Mouse (Mus musculus) heart, postnatal 14 days (tissue): ENCODE results near the gene Klf7. TPM values are rescaled to one million over a fixed set of nuclear protein-coding genes. Genes with fewer than 3 reads are reported as not detected.

Experiments used
- DNase-seq, 2 experiments: peaks; one replicate each; pipeline ENCODE4 v3.0.0; 2021 to 2022
- intact Hi-C: fragments of 180-260 bp; cut with DNase I; formaldehyde crosslinking; loops from one replicate; pipeline ENCODE4 v1.15.1; 2025
- total RNA-seq, 2 experiments: library from RNA; stranded (reverse); gene quantifications; 2 replicates each; pipeline ENCODE4 v1.2.3; 2021

Klf7 gene
- total RNA-seq, 2 experiments from 2014 or later = 22.1 to 22.6 TPM

- peak in 1 of 2 experiments; percentile 36 for DNase-seq
- intact Hi-C loops = no loop called here
Measured at GRCm38 (mm10) chr1:64107526-64107925, 14.6 kb downstream of the Klf7 start.

- no peak for DNase-seq
- intact Hi-C loops = no loop called here
Measured at GRCm38 (mm10) chr1:64106127-64106526, 16.0 kb downstream of the Klf7 start.

- intact Hi-C loops = no loop called here
- DNase-seq = no peak
Measured at GRCm38 (mm10) chr1:64105181-64105646, 16.9 kb downstream of the Klf7 start.

- intact Hi-C loops = no loop called here
Measured at GRCm38 (mm10) chr1:64104665-64105064, 17.4 kb downstream of the Klf7 start.

GRCm38 (mm10) chr1:64101331-64101730 is 20.8 kb downstream of the Klf7 start:
- intact Hi-C loops = no loop called here
- DNase-seq = no peak

More at GRCm38 (mm10) chr1:64104665-64105064, 17.4 kb downstream of the Klf7 start:
- no peak for DNase-seq

GRCm38 (mm10) chr1:64098800-64099199 is 23.3 kb downstream of the Klf7 start:
- no peak for DNase-seq
- intact Hi-C loops = no loop called here

GRCm38 (mm10) chr1:64097640-64098287 is 24.3 kb downstream of the Klf7 start:
- no peak for DNase-seq
- intact Hi-C loops = no loop called here

- intact Hi-C loops = no loop called here
- no peak for DNase-seq
Measured at GRCm38 (mm10) chr1:64093018-64093417, 29.1 kb downstream of the Klf7 start.

- intact Hi-C loops = no loop called here
- DNase-seq = no peak
Measured at GRCm38 (mm10) chr1:64091591-64091990, 30.5 kb downstream of the Klf7 start.

- intact Hi-C loops = no loop called here
- DNase-seq = no peak
Measured at GRCm38 (mm10) chr1:64090566-64090965, 31.5 kb downstream of the Klf7 start.

GRCm38 (mm10) chr1:64089691-64090090 is 32.4 kb downstream of the Klf7 start:
- intact Hi-C loops = loop anchor here (2.0 kb wide), 1 partner anchor 31 kb away; no protein-coding TSS in a partner anchor
- no peak for DNase-seq

- DNase-seq = no peak
- intact Hi-C loops = loop anchor here (2.0 kb wide), 1 partner anchor 32 kb away; no protein-coding TSS in a partner anchor
Measured at GRCm38 (mm10) chr1:64088604-64089320, 33.3 kb downstream of the Klf7 start.

- intact Hi-C loops = loop anchor here (2.0 kb wide), 1 partner anchor 33 kb away; no protein-coding TSS in a partner anchor
- DNase-seq = peak; percentile 25 to 44
Measured at GRCm38 (mm10) chr1:64087657-64088603, 34.2 kb downstream of the Klf7 start.

GRCm38 (mm10) chr1:64085875-64086274 is 36.2 kb downstream of the Klf7 start:
- DNase-seq = no peak
- intact Hi-C loops = no loop called here

- intact Hi-C loops = no loop called here
- DNase-seq = no peak
Measured at GRCm38 (mm10) chr1:64085361-64085760, 36.7 kb downstream of the Klf7 start.

GRCm38 (mm10) chr1:64084706-64085105 is 37.4 kb downstream of the Klf7 start:
- DNase-seq = no peak
- intact Hi-C loops = no loop called here

GRCm38 (mm10) chr1:64081791-64082190 is 40.3 kb downstream of the Klf7 start:
- intact Hi-C loops = no loop called here

GRCm38 (mm10) chr1:64081217-64081616 is 40.9 kb downstream of the Klf7 start:
- no peak for DNase-seq
- intact Hi-C loops = no loop called here

More at GRCm38 (mm10) chr1:64081791-64082190, 40.3 kb downstream of the Klf7 start:
- no peak for DNase-seq

GRCm38 (mm10) chr1:64080263-64080662 is 41.8 kb downstream of the Klf7 start:
- intact Hi-C loops = no loop called here
- DNase-seq = no peak

GRCm38 (mm10) chr1:64078747-64079211 is 43.3 kb downstream of the Klf7 start:
- DNase-seq = peak; percentile 35 to 36
- intact Hi-C loops = loop anchor here (2.0 to 5.0 kb wide), 2 partner anchors 38 to 39 kb away; no protein-coding TSS in a partner anchor
